Mouse (Mus musculus) layer of hippocampus, adult 8-10 months (tissue): ENCODE measurements around the gene Plxnb1. TPM values are rescaled to one million over a fixed set of nuclear protein-coding genes. Genes with fewer than 3 reads are reported as not detected.

Source experiments
- DNase-seq, 2 experiments: peaks; one replicate each; pipeline ENCODE4 v3.0.0; 2022; ENCODE audit warnings: low spot score in 2 of 2
- total RNA-seq, 4 experiments: library from RNA; stranded (reverse); gene quantifications; 2 replicates each; pipeline ENCODE4 v1.2.4; 2022

Plxnb1 gene
- total RNA-seq, 4 experiments from 2014 or later = 82.9 to 99.8 (median 89.8) TPM

DNA sequence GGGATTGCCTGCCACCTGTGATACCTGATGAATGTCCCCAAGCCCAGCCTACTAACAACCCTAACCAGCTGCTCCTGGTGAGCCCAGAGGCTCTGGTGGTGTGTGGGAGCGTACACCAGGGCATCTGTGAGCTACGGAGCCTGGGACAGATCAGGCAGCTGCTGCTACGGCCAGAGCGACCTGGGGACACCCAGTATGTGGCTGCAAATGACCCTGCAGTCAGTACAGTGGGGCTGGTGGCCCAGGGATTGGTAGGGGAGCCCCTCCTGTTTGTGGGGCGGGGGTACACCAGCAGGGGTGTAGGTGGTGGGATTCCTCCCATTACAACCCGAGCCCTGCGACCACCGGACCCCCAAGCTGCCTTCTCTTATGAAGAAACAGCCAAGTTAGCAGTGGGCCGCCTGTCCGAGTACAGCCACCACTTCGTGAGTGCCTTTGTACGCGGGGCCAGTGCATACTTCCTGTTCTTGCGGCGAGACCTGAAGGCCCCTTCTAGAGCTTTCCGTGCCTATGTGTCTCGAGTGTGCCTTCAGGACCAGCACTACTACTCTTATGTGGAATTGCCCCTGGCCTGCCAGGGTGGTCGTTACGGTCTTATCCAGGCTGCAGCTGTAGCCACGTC lies 5.2 kb downstream of the Plxnb1 start:
- no peak for DNase-seq

DNA sequence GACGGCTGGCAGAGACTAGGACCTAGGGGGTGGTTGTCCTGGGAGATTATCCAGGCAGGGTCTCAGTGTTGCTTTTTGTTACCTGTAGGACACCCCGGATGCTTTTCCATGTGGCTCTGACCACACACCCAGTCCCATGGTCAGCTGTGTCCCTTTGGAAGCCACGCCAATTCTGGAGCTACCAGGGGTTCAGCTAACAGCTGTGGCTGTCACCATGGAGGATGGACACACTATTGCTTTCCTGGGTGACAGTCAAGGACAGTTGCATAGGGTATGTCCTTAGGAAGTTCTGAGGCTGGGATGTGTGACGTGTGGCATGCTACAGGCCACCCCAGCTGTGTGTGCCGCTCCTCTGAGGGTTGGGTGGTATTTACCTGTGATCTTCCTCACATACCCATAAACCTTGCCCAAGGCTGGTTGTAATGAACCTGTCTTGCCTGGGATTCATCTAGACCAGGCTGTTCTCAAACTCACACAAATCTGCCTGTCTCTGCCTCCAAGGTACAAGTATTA lies 6.8 kb downstream of the Plxnb1 start:
- no peak for DNase-seq

DNA sequence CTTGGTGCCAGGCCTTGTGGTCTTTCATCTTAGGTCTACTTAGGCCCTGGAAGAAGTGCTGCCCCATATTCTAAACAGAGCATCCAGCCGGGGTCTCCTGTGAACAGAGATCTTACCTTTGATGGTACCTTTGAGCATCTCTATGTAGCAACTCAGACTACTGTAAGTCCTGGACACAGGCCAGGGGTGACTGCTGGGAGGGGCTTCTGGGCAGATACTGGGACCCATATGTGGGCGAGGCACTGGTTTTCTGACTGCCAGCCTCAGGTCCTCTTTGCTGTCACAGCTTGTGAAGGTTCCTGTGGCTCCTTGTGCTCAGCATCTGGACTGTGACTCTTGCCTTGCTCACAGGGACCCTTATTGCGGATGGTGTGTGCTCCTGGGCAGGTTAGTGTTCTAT lies 7.4 kb downstream of the Plxnb1 start:
- no peak for DNase-seq

- DNase-seq = no peak
Measured at GRCm38 (mm10) chr9:109103250-109103649, 8.1 kb downstream of the Plxnb1 start.

DNA sequence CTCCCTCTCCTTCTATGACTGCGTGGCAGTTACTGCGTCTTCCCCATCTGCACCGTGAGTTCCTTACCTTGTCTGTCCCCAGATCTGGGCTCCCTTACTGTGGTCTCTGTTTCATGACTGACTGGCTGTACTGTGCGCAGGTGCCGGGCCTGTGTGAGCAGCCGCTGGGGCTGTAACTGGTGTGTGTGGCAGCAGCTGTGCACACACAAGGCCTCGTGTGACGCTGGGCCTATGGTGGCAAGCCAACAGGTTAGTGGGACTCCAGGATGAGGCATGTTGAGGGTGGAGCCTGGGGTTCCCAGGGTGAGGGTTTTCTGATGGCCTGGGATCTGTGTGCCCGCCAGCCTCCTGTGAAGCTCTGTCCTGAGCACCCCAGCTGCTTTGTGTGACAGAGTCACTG lies 8.9 kb downstream of the Plxnb1 start:
- DNase-seq = no peak

DNA sequence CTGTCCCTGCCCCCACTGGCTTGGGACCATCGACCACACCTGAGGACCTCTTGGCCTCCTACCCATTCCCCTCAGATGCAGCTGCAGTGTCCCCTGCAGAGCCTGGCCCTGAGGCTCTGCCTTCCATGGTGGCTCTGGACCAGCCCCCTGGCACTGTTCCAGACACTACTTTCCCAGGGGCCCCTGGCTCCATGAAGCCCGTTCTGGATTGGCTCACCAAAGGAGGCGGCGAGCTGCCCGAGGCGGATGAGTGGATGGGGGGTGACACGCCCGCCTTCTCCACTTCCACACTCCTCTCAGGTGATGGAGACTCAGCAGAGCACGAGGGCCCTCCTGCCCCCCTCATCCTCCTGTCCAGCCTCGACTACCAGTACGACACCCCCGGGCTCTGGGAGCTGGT lies 9.8 kb downstream of the Plxnb1 start:
- no peak for DNase-seq

DNA sequence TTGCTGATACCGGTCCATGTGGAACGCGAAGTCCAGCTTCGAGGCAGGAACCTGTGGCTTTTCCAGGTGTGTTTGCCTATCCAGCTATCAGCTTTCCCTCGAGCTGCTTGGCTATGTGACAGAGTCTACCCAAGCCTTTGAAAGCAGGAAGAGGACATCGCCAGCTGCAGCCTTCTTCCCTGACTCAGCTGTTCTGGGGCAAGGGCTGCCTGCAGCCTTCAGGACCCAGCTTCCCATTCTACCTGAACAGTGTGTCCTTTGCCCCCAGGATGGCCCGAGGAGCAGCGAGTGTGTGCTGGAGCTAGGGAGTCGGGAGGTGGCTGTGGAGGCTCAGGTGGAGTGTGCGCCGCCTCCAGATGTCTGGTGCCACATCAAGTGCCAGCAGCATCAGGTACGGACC lies 10.5 kb downstream of the Plxnb1 start:
- no peak for DNase-seq

GRCm38 (mm10) chr9:109107341-109107740 lies 12.2 kb downstream of the Plxnb1 start:
- no peak for DNase-seq

DNA sequence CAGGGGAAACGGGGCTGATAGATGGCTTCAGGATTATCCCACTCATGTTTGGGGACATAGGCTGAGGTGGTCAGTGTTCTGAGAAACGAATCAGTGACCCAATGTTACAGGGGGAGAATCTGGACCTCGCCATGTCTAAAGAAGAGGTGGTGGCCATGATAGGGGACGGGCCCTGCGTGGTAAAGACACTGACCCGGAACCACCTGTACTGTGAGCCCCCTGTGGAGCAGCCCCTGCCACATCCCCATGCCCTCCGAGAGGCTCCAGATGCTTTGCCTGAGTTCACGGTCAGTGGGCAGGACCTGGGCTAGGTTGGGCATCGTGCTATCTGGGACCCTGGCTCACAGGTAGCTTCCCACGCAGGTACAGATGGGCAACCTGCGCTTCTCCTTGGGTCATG lies 15.1 kb downstream of the Plxnb1 start:
- no peak for DNase-seq

DNA sequence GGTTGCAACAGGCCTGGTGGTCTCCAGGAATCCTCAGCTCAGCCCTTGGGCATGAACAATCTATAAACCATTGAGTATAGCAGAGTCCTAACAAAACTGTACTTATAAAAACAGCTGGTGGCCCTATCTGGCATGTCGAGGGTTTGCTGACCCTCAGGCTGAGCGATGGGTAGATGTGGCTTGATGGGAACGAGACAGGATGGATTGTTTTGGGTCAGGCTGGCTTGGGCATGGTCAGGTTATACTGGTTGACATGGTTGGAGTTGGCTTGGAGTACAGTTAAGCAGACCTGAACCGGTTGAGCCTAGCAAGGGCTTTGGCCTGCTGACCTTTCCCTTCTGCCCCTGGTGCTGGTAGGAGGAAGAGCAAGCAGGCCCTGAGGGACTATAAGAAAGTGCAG lies 15.9 kb downstream of the Plxnb1 start:
- no peak for DNase-seq

DNA sequence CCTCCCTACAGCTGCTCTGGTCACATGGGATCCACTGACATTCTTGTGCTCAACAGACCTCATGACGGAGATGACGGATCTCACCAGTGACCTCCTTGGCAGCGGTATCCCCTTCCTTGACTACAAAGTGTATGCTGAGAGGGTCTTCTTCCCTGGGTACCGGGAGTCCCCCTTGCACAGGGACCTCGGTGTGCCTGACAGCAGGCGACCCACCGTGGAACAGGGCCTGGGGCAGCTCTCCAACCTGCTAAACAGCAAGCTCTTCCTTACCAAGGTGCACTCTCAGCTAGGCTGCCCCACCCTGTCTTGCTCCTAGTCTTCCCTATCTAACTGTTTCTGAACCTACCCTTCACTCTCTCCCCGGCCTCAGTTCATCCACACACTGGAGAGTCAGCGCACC lies 16.4 kb downstream of the Plxnb1 start:
- DNase-seq = no peak

- DNase-seq = no peak
Measured at GRCm38 (mm10) chr9:109113331-109113730, 18.1 kb downstream of the Plxnb1 start.

GRCm38 (mm10) chr9:109114276-109114675 lies 19.1 kb downstream of the Plxnb1 start:
- no peak for DNase-seq

- DNase-seq = no peak
Measured at GRCm38 (mm10) chr9:109114871-109115270, 19.7 kb downstream of the Plxnb1 start.

DNA sequence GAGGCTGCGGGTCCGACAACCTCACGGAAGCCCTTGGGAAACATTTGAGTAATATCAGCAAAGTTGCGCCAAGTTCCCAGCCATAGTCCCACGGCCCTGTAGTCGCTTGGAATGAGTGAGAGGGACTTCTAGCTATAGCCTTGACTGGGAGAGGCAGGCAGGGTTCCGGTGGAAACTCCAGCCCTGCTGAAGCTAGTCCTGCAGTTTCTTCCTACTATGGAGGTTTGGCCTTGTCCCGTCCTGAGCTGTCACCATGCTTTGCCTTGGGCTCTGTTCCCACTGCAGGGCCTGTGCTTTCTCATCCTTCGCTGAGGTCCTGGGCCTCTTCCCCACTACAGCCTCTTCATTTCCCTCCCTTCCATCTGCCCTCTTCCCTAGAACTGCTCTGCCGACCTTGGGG lies 21.0 kb downstream of the Plxnb1 start:
- no peak for DNase-seq

DNA sequence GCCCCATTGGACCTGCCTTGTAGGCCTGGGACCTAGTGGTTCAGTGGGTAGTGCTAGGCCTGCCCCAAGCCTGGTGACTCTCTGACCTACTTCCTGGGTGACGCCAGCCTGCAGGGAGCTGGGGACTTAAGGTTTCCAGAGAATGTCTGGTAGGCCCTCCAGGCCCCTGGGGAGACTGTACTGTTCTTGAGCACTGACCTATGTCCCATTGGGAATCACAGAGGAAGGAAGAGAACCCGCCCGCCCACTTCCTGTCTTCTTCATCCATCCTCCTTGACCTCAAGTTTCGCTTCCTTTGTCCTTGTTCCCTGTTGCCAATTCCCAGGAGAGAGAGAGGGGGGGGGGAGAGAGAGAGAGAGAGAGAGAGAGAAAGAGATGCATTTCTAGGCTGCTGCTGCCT lies 22.9 kb downstream of the Plxnb1 start:
- no peak for DNase-seq

- DNase-seq = no peak
Measured at GRCm38 (mm10) chr9:109119571-109119970, 24.4 kb downstream of the Plxnb1 start.

DNA sequence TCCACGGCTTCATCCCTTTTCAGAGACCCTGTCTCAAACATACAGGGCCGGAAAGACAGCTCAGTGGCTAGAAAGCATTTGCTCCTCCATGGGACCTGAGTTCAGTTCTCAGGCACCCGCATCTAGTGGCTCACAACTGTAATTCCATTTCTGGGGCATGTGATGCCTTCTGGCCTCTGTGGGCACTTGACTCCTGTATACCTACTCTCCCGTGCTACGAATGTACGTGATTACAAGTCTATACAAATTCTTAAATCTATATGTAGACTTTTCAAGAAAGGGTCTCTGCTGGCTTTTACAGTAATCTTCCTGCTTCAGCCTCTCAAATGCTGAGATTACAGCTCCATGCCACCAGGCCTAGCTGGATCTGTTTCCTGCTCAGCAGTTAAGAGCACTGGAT lies 25.8 kb downstream of the Plxnb1 start:
- no peak for DNase-seq

GRCm38 (mm10) chr9:109122553-109123085 lies 27.4 kb downstream of the Plxnb1 start:
- DNase-seq = no peak

- DNase-seq = no peak
Measured at GRCm38 (mm10) chr9:109123266-109123665, 28.1 kb downstream of the Plxnb1 start.

- DNase-seq = no peak
Measured at GRCm38 (mm10) chr9:109124164-109124563, 29.0 kb downstream of the Plxnb1 start.

DNA sequence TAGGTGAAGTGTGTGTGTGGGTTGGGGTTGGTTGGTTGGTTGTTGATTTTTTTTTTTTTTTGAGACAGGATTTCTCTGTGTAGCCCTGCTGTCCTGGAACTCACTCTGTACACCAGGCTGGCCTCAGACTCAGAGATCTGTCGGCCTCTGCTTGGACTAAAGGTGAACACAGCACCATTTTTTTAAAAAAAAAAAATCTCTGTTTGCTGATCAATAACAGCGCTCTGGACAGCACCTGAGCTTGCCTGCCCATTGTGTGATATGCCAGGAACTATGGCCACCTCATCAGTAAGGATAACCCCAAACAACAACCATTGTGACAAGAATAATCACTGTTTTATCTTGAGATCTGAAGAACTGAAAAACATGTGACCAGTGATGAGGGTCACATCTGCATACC lies 29.9 kb downstream of the Plxnb1 start:
- DNase-seq = no peak

DNA sequence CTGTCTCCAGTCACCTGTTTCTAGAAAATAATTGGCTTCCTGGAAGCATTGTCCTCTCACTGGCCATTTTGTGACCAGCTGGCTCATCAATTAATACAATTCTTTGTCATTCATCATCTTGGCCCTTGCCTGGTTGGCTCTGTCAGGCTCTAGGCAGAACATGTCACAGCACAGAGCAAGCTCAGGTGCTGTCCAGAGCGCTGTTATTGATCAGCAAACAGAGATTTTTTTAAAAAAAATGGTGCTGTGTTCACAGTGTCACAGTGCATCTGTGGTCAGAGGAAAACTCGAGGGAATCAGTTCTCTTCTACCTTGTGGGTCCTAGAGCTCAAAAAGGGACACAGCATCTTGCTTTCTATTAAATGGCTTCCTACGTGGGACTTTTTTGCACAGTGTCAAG lies 30.3 kb downstream of the Plxnb1 start:
- DNase-seq = no peak

DNA sequence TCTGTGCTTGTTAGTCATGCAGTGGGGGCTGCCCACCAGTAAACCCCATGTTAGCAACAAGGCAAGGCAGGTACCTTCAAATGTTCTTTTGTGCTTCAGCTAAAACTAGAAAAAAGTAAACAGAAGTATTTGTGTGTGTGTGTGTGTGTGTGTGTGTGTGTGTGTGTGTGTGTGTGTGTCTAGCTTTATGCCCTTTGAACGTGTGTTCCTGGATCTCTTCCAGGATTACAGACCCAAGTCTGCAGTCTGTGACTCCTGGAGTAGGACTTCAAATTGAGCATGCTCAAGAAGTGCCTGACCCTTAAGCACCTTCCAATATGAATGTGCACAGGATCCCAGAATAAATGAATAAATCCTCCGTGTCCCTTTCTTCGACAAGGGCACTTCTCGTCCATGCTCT lies 31.9 kb downstream of the Plxnb1 start:
- DNase-seq = no peak
